Mouse (Mus musculus) midbrain, embryonic 16.5 days (tissue): ENCODE results near the gene Foxj2. TPM values are rescaled to one million over a fixed set of nuclear protein-coding genes. Genes with fewer than 3 reads are reported as not detected.

ENCODE experiments used
- ATAC-seq: fragments of 200-750 bp; cut with Nextera tagmentation; 2 replicates; pipeline ENCODE4 v1.8.0; 2017; ENCODE audit warnings: moderate TSS enrichment
- H3K27ac ChIP-seq: fragments of 300-500 bp; sonication (generic); 2 replicates; pipeline ENCODE4 v1.5.1; 2014; ENCODE audit warnings: mild to moderate bottlenecking, low read length, mixed read lengths
- H3K27me3 ChIP-seq: fragments of 300-500 bp; sonication (generic); 2 replicates; pipeline ENCODE4 v1.6.1; 2014; ENCODE audit warnings: low read depth, low read length, mixed read lengths; ENCODE audit not compliant: control insufficient read depth, insufficient read depth
- H3K36me3 ChIP-seq: fragments of 300-500 bp; sonication (generic); 2 replicates; pipeline ENCODE4 v1.6.1; 2014; ENCODE audit warnings: mild to moderate bottlenecking, low read length, moderate library complexity, mixed read lengths; ENCODE audit not compliant: control insufficient read depth, insufficient read depth
- H3K4me1 ChIP-seq: fragments of 300-500 bp; sonication (generic); 2 replicates; pipeline ENCODE4 v1.6.1; 2014; ENCODE audit warnings: mild to moderate bottlenecking, low read length, mixed read lengths; ENCODE audit not compliant: control insufficient read depth, insufficient read depth
- H3K4me2 ChIP-seq: fragments of 300-500 bp; sonication (generic); 2 replicates; pipeline ENCODE4 v1.6.1; 2014; ENCODE audit warnings: mild to moderate bottlenecking, low read length, mixed read lengths
- H3K4me3 ChIP-seq: fragments of 300-500 bp; sonication (generic); 2 replicates; pipeline ENCODE4 v1.5.1; 2014; ENCODE audit warnings: low read depth, mild to moderate bottlenecking, low read length, moderate library complexity, mixed read lengths
- H3K9ac ChIP-seq: fragments of 300-500 bp; sonication (generic); 2 replicates; pipeline ENCODE4 v1.6.1; 2014; ENCODE audit warnings: low read depth, low read length, mixed read lengths
- H3K9me3 ChIP-seq: fragments of 300-500 bp; sonication (generic); replicated peaks from 2 replicates; pipeline ENCODE4 v1.6.1; 2014; ENCODE audit warnings: mild to moderate bottlenecking, low read length, mixed read lengths; ENCODE audit not compliant: control insufficient read depth, poor library complexity, severe bottlenecking
- WGBS: fragments of 180-500 bp; shearing (Covaris S2); extraction: QIAGEN DNeasy Blood & Tissue Kit; methylation state at CpG from one replicate; pipeline ENCODE4 v1.1.7; 2014; 5-methylcytosine and 5-hydroxymethylcytosine counted together
- polyA plus RNA-seq: library from polyadenylated mRNA; unstranded; fragments of >200 nt; fragmentation: Nextera tagmentation; extraction: Ambion mirVana; gene quantifications from 2 replicates; pipeline ENCODE4 v1.2.1, GENCODE M21; 2015

Gene Foxj2
- polyA plus RNA-seq, 1 experiment from 2014 or later: 9.4 TPM

DNA sequence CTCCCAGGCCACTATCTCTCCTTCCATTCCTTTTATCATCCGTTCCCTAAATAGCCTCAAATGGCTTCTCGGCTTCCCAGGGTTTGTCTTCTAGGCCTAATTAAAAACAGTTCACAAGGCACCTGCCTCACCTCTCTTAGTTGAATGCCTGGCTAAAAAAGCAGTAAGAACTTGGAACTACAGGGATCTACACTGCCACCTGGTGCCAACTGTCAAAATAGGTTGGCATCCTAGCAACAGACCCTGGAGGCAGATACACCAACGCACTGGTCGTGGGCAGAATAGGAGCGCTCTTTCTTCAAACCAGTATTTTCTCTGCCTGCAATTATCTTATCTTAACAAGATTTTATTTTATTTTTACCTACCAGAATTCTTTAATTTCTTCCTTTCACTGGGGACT is 33.4 kb upstream of the Foxj2 start:
- H3K9me3 ChIP-seq: no peaks in the 10 kb centered on the region
- no peak overlapping the region for H3K4me2 ChIP-seq
- peak; percentile 87 for ATAC-seq
- H3K9ac ChIP-seq: no peak overlapping the region
- no peak overlapping the region for H3K4me3 ChIP-seq
- no peaks in the 10 kb centered on the region for H3K27me3 ChIP-seq
- WGBS: 26% methylated on average over 5 of the region's 5 CpGs
- H3K4me1 ChIP-seq: no peaks in the 10 kb centered on the region
- no peaks in the 10 kb centered on the region for H3K36me3 ChIP-seq
- no peak overlapping the region for H3K27ac ChIP-seq

DNA sequence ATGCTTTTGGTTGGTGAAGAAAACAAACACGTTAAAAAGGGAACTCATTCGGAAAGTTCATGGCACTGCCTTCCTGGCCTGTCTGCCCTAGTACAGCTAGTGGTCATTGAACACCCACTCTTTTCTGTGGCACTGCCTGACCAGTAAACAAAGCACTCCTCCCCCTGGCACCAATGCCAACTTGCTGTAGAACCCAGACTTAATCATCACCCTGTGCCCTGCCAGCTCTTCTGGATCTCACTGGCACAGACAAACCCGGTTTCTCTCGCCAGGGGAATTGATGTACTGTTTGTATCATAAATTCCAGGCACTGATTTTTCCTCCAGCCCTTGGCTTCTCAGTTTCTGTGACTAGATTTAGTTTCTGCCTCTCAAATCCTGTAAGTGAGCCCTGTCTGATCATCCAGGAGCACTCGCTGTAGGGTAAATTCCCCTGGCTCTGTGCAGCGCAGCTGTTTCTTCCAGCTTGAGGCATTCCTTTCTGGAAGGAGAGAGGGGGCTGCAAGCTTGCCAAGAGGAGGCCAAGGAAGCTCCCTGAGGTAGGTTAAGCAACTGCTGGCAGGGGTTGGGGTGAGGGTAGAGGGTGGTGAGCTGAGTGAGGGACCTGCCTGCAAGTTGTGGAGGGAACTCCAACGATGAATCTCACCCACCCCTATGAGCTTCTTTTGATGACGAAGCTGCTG is 24.3 kb upstream of the Foxj2 start:
- no peaks in the 10 kb centered on the region for H3K4me1 ChIP-seq
- no peak for ATAC-seq
- H3K4me3 ChIP-seq: no peak overlapping the region
- H3K27me3 ChIP-seq: no peaks in the 10 kb centered on the region
- H3K27ac ChIP-seq: no peak overlapping the region
- WGBS: 71% methylated on average over 8 of the region's 8 CpGs
- H3K36me3 ChIP-seq: no peaks in the 10 kb centered on the region
- H3K9ac ChIP-seq: no peak overlapping the region
- peaks cover 4% of the 10 kb centered on the region; the same call in 1 of the 2 replicates for H3K9me3 ChIP-seq
- H3K4me2 ChIP-seq: no peak overlapping the region

DNA sequence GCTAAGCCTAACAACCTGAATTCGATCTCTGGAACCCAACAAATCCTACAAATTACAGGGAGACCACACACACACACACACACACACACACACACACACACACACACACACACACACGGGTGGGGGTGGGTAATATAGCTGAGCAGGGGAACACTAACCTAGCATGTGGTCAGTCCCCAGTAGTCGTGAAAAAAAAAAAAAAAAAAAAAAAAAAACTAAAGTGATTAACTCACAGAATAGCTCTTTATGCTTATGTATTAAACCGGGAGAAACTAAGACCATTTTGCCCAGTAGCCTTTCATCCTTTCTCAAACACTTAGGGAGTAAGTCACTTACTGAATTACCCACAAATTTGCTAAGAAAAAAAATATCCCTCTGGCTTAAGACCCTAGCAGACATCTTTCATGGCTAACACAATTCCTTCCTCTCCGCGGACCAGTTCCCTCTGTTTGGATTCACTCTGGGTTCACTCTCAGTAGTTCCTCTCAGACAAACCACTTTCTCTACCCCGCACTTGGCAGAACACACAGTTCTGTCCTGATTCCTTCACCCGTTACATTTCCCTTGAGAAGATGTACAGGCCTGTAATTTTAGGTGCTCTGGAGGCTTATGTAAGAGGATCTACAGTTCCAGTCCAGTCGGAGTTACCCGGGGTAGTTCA is 18.9 kb upstream of the Foxj2 start:
- Histone ChIP-seq H3K9me3 (no peaks in the 10 kb centered on the region), H3K9ac (peak overlapping the region; percentile 88), H3K4me3 (peak overlapping the region; percentile 73), H3K4me2 (peak overlapping the region; percentile 90), H3K4me1 (no peaks in the 10 kb centered on the region), H3K27me3 (peaks cover 11% of the 10 kb centered on the region), H3K36me3 (no peaks in the 10 kb centered on the region), H3K27ac (peak overlapping the region; percentile 85)
- ATAC-seq: 0 out of 2 replicates have a peak, but pooled peaks have one; percentile 3
- WGBS: 40% methylated on average over 10 of the region's 10 CpGs

DNA sequence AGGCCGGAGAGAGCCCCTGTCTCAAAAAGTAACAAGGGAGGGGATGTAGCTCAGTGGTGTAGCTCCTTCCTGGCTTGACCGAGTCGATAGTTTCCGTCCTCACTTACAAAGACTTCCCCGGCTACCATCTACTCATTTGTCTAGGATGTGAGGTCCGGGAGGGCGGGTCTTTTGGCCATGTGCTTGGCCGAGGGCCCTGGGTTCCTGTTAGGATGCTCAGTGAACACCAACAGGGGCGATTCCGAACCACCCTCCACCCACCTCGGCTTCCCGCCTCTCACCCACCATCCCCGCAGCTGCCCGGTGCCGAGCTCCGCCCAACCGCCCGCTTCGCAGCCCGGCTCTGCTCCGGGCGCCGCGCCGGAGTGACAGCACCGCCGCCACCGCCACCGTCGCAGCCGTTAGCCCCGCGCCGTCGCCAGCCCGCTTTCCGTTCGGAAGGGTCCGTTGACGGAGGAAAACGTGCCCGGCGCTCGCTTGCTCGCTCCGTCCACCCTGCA is 18.4 kb upstream of the Foxj2 start, which contains the start of gene Slc2a3:
Gene Slc2a3, minus strand, starts transcription at position 340 of the 500 bp plus-strand sequence.
- peak; percentile 79 for ATAC-seq
- Histone ChIP-seq H3K27ac (peak within 1 kb of the TSS; percentile 85), H3K4me3 (peak within 1 kb of the TSS; percentile 73), H3K9ac (peak within 1 kb of the TSS; percentile 88), H3K9me3 (no peaks in the 10 kb centered on the region), H3K4me1 (no peaks in the 10 kb centered on the region), H3K4me2 (peak within 1 kb of the TSS; percentile 90), H3K36me3 (no peaks in the 10 kb centered on the region), H3K27me3 (peaks cover 11% of the 10 kb centered on the region)
- under 1% methylated on average over 45 of the region's 46 CpGs for WGBS

DNA sequence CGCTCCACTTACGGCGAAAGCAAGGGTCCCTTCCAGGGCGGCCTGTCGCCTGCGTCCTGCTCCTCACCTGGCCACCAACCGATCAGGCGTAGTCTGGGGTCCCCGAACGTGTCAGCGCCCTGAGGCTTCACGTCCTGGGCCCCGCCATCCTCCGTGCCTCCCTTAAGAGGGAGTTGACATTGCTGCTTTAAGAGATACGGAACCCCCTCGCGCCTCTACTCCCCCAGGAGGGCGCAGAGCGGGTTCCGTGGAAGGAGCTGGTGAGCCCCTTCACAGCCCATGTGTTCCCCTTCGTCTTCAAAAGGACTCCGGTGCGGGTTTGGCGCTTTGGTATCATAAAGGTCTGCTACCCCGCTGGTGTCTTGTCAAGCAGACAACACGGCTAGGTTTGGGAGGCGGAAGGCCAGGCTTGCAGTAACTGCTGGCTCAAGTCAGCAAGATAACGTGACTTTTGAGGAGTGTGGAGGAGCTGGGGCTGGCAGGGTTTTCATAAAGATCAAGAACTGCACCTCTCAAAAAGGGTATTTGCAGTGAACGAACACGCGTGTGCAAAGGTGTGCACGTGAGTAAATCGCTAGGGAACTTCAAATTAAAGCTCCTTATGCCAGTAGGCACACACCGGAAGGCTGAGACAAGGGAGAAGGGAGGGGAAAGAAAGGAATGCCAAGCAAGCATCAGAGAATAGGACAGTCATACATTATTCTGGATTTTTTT is 17.8 kb upstream of the Foxj2 start:
- H3K4me3 ChIP-seq: peak overlapping the region; percentile 73
- ATAC-seq: peak; percentile 81
- H3K4me2 ChIP-seq: peak overlapping the region; percentile 90
- no peaks in the 10 kb centered on the region for H3K4me1 ChIP-seq
- H3K9me3 ChIP-seq: no peaks in the 10 kb centered on the region
- peak overlapping the region; percentile 85 for H3K27ac ChIP-seq
- H3K27me3 ChIP-seq: peaks cover 11% of the 10 kb centered on the region
- peak overlapping the region; percentile 88 for H3K9ac ChIP-seq
- no peaks in the 10 kb centered on the region for H3K36me3 ChIP-seq
- 1% methylated on average over 34 of the region's 34 CpGs for WGBS

DNA sequence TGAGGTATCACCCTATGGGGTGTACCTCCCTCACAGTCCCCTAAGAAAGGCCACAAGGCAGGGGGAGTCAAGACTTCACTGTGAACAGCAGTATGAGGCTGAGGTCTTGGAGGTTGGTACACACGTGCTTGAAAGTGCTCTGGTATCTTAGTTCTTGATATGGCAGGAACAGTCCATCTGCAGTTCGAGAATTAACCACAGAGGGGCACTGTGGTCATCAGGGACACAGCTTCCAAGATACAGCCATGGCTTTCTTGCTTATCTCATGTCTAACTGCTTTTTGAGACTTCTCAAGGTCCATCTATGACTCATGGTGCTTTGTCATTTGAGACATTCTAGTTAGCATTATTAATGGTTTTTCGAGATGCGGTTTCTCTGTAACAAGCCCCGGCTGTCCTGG is 15.3 kb upstream of the Foxj2 start:
- H3K9me3 ChIP-seq: no peaks in the 10 kb centered on the region
- H3K36me3 ChIP-seq: no peaks in the 10 kb centered on the region
- H3K27ac ChIP-seq: no peak overlapping the region
- no peak for ATAC-seq
- no peak overlapping the region for H3K9ac ChIP-seq
- no peak overlapping the region for H3K4me3 ChIP-seq
- H3K27me3 ChIP-seq: peaks cover 11% of the 10 kb centered on the region
- 34% methylated on average over 5 of the region's 5 CpGs for WGBS
- no peaks in the 10 kb centered on the region for H3K4me1 ChIP-seq
- H3K4me2 ChIP-seq: no peak overlapping the region

DNA sequence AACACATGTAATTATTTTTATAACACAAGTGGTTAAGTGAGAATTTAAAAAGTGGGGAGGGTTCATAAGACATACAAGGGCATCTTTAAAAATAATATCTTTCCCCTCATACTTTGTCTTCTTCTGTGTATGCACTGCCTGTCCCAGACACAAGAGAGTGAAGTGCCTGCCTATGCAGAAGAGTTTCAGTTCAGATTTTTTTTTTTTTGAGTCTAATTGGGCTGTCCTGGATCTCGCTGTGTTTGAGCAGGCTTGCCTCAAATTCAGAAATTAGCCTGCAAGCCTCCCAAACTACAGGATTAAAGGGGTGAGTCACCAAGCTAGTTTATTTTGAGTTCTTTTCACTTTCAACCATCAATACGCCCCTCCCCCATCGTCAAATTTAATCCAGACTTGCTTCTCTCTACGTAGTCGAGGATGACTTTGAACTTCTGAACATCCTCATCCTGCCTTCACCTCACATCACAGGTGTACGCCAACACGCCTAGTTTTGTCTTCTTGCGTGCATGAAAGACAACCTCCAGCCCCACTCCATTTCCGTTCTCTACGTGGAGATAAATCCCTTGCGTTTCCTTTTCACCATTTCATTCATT is 9.6 kb upstream of the Foxj2 start:
- H3K36me3 ChIP-seq: no peaks in the 10 kb centered on the region
- H3K27ac ChIP-seq: peak overlapping the region; percentile 84
- no peaks in the 10 kb centered on the region for H3K27me3 ChIP-seq
- H3K9ac ChIP-seq: peak overlapping the region; percentile 66
- H3K4me3 ChIP-seq: peak overlapping the region; percentile 75
- H3K4me2 ChIP-seq: peak overlapping the region; percentile 59
- peaks cover 8% of the 10 kb centered on the region for H3K4me1 ChIP-seq
- H3K9me3 ChIP-seq: no peaks in the 10 kb centered on the region
- WGBS: under 1% methylated on average over 11 of the region's 11 CpGs
- ATAC-seq: peak; percentile 13; the same call in 1 of the 2 replicates

DNA sequence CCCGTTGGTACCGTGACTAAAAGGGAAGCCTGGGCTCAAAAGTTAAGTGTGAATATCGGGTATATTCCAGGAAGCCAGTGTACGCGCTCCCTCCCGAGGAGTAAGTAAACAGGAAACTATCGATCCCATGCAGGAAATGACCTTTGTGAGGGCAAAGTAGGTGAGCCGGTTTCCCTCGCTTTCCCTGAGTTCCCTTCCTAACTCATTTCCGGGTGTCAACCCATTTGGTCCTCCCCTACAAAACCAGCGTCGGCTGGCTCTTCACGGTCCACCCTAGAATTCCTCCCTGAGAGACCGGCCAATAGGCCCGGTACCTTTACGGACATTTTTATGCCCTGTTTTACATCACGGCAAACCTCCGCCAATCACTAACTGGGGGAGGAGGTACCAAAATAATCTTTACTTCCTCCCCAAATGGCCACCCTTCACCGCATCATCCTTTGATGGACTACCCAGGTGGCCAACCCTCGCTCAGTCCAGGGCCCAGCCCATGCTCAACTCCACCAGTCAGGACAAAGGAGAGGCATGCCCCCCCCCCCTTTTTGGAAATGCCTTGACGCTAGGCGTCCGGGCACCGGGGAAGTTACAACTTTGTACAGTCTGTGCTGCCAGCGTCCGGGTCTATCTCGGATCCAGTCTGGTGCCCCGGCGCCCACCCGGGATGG is 9.0 kb upstream of the Foxj2 start:
- H3K4me2 ChIP-seq: peak overlapping the region; percentile 59
- H3K4me3 ChIP-seq: peak overlapping the region; percentile 75
- under 1% methylated on average over 30 of the region's 30 CpGs for WGBS
- H3K4me1 ChIP-seq: peaks cover 8% of the 10 kb centered on the region
- no peaks in the 10 kb centered on the region for H3K36me3 ChIP-seq
- ATAC-seq: peak; percentile 99
- H3K9me3 ChIP-seq: no peaks in the 10 kb centered on the region
- H3K27ac ChIP-seq: peak overlapping the region; percentile 97
- no peaks in the 10 kb centered on the region for H3K27me3 ChIP-seq
- H3K9ac ChIP-seq: peak overlapping the region; percentile 69
